In the genomic region with DNA sequence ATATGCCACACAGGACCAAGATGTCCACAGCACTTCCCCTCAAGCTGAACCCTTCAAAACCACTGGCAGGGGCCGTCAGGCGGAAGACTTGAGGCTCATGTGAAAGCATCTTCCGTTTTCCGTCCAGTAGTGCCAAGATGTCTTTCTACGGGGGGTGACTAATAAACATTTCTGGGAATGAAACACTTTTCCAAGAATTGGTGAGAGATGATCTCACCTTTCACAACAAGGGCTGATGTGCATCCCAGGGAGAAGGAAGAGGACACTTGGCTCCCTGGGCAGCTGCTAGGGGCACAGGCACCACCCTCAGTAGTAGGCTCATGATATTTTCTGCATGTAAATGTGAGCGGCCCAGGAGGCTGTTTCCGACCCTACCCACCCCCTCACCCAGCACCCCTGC, we compare ENCODE assay signal across 31 mouse cellular contexts.
DNase-seq lines count a peak whose midpoint lies in the region; ATAC-seq and TF ChIP-seq lines count a peak whose summit lies in the region.
"Had no signal": no experiment of that assay in that cellular context is flagged by ENCODE, and none has a peak within 500 bp of the region (broad histone marks: within the 10 kb centered on the region; RNA-seq: fewer than 3 reads in every experiment).

No protein-coding gene starts in this region.

- peak; percentile 43; the same call in 1 of the 2 replicates for TF ChIP-seq EP300 in lung, postnatal 0 days (IDR thresholded peaks at IDR 0.05)

- no peak overlapping the region for H3K27ac ChIP-seq in lung, postnatal 0 days (ENCODE audit: low read length)
- 0 out of 2 replicates have a peak overlapping the region, but pooled peaks have one; percentile 24 for H3K27ac ChIP-seq in embryonic facial prominence, embryonic 10.5 days (replicated peaks)
- H3K27ac ChIP-seq: embryonic facial prominence, embryonic 13.5 days; forebrain, embryonic 13.5 days; gastrocnemius, adult 2 months; heart, embryonic 15.5 days; hindbrain, embryonic 10.5 days; hindbrain, embryonic 14.5 days; hindbrain, postnatal 0 days had no signal

- no peak for TF ChIP-seq POLR2A in lung, adult 2 months (IDR thresholded peaks at IDR 0.05; ENCODE audit: borderline replicate concordance, extremely low read depth, low read depth, low read length)

- ATAC-seq in lung, postnatal 0 days, result peak; percentile 61
- ATAC-seq: activated CD4-positive, CD25-positive, alpha-beta regulatory T cell, adult 4 months; forebrain, embryonic 13.5 days; forebrain, embryonic 16.5 days; hindbrain, postnatal 0 days; inflammation-experienced regulatory T-cells, adult 6 months; intestine, embryonic 16.5 days had no signal

- DNase-seq in lung, postnatal 0 days (ENCODE audit: low spot score), result no peak
- no peak for DNase-seq in lung, adult 2 months
- DNase-seq in 3T3-L1 (ENCODE audit: low read depth, low spot score), result peak; percentile 91
- no peak for DNase-seq in embryonic facial prominence, embryonic 10.5 days (ENCODE audit: low spot score)
- no peak for DNase-seq in adrenal gland, postnatal 25 days
- DNase-seq in left cerebral cortex, adult 8-10 months (ENCODE audit: low spot score in 2 of 2), result no peak
- DNase-seq: adrenal gland, postnatal 10 days; cerebellum, adult 11 months; cerebellum, adult 2 months; cerebellum, adult 9-11 months; cerebellum, postnatal 25 days; gastrocnemius, adult 2 months; gastrocnemius, postnatal 14 days; heart, adult 18-20 months; heart, postnatal 10 days; heart, postnatal 36 days; kidney, adult 18-20 months had no signal

- no peak for TF ChIP-seq CTCF in lung, postnatal 0 days (IDR thresholded peaks at IDR 0.05)
- no peak for TF ChIP-seq CTCF in lung, adult 2 months (IDR thresholded peaks at IDR 0.05; ENCODE audit: insufficient read depth, low read length)

- H3K9ac ChIP-seq in lung, postnatal 0 days (replicated peaks; ENCODE audit: low read depth), result no peak overlapping the region
- H3K9ac ChIP-seq: embryonic facial prominence, embryonic 13.5 days; forebrain, embryonic 13.5 days; heart, embryonic 12.5 days; heart, embryonic 15.5 days; hindbrain, embryonic 14.5 days had no signal

- no peak overlapping the region for H3K4me2 ChIP-seq in lung, postnatal 0 days (replicated peaks; ENCODE audit: low read depth, low read length)
- H3K4me2 ChIP-seq: embryonic facial prominence, embryonic 13.5 days; forebrain, embryonic 13.5 days; heart, embryonic 12.5 days; heart, embryonic 15.5 days; hindbrain, embryonic 14.5 days had no signal

- H3K9me3 ChIP-seq in lung, postnatal 0 days (ENCODE audit: low read length), result no peaks in the 10 kb centered on the region
- no peaks in the 10 kb centered on the region for H3K9me3 ChIP-seq in embryonic facial prominence, embryonic 10.5 days
- H3K9me3 ChIP-seq: embryonic facial prominence, embryonic 13.5 days; forebrain, embryonic 13.5 days; G1E; heart, embryonic 12.5 days; heart, embryonic 15.5 days; hindbrain, embryonic 10.5 days had no signal

- H3K4me3 ChIP-seq in lung, postnatal 0 days (ENCODE audit: low read depth, low read length), result no peak overlapping the region
- no peak overlapping the region for H3K4me3 ChIP-seq in lung, adult 2 months (replicated peaks; ENCODE audit: extremely low read depth, low read depth, low read length)
- H3K4me3 ChIP-seq in embryonic facial prominence, embryonic 10.5 days, result no peak overlapping the region
- H3K4me3 ChIP-seq: embryonic facial prominence, embryonic 13.5 days; erythroblast, embryonic 14.5 days; forebrain, embryonic 13.5 days; gastrocnemius, adult 2 months; heart, embryonic 12.5 days; heart, embryonic 15.5 days; hindbrain, embryonic 10.5 days had no signal

- no peaks in the 10 kb centered on the region for H3K4me1 ChIP-seq in lung, postnatal 0 days (ENCODE audit: insufficient read depth, low read depth, low read length)
- no peaks in the 10 kb centered on the region for H3K4me1 ChIP-seq in lung, adult 2 months (ENCODE audit: control insufficient read depth, insufficient read depth, low read length)
- peaks cover 64% of the 10 kb centered on the region for H3K4me1 ChIP-seq in embryonic facial prominence, embryonic 10.5 days

- WGBS in lung, postnatal 0 days, result 78% methylated on average over 7 of the region's 7 CpGs
- 85% methylated on average over 7 of the region's 7 CpGs for WGBS in lung, adult 2 months
- 91% methylated on average over 7 of the region's 7 CpGs for WGBS in embryonic facial prominence, embryonic 10.5 days

- no peaks in the 10 kb centered on the region for H3K27me3 ChIP-seq in lung, postnatal 0 days (replicated peaks; ENCODE audit: insufficient read depth, low read length)
- H3K27me3 ChIP-seq in embryonic facial prominence, embryonic 10.5 days (replicated peaks; ENCODE audit: low read depth, poor library complexity, severe bottlenecking), result peaks cover 82% of the 10 kb centered on the region
- H3K27me3 ChIP-seq: CH12.LX; embryonic facial prominence, embryonic 13.5 days; heart, embryonic 15.5 days had no signal

- no peaks in the 10 kb centered on the region for H3K36me3 ChIP-seq in lung, postnatal 0 days (ENCODE audit: insufficient read depth, low read length)
- H3K36me3 ChIP-seq in embryonic facial prominence, embryonic 10.5 days (replicated peaks), result peaks cover 4% of the 10 kb centered on the region; the same call in 1 of the 2 replicates
- H3K36me3 ChIP-seq: embryonic facial prominence, embryonic 13.5 days; G1E; heart, embryonic 12.5 days had no signal
